Mouse (Mus musculus): ENCODE measurements around the gene Zfp683. TPM values are rescaled to one million over a fixed set of nuclear protein-coding genes. Genes with fewer than 3 reads are reported as not detected.

Zfp683 gene
- polyA plus RNA-seq (2015; fragmentation: Nextera tagmentation; extraction: Ambion mirVana), result not detected in 2 replicates

DNA sequence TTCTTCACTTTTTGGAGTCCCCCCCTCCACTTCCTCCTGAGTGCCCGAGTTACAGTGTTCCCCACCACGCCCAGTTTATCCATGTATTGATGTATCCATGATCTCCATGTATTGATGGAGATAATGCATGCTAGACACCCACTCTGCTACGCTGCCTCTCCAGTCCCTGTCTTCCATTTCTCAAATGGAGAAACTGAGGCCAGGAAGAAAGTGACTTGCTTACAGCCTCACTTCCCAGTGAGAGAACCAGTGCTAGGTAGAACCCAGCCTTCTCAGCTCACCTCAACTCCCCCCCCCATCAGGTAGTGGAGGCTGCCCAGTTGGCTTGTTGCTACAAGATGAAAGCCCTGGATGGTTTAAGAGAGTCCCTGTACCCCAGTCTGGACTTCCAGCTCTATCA lies at the start of gene Zfp683:
Gene Zfp683 (plus strand): TSS at position 301 of the 400 bp plus-strand sequence.
- 72% methylated on average over 3 of the region's 3 CpGs for WGBS

DNA sequence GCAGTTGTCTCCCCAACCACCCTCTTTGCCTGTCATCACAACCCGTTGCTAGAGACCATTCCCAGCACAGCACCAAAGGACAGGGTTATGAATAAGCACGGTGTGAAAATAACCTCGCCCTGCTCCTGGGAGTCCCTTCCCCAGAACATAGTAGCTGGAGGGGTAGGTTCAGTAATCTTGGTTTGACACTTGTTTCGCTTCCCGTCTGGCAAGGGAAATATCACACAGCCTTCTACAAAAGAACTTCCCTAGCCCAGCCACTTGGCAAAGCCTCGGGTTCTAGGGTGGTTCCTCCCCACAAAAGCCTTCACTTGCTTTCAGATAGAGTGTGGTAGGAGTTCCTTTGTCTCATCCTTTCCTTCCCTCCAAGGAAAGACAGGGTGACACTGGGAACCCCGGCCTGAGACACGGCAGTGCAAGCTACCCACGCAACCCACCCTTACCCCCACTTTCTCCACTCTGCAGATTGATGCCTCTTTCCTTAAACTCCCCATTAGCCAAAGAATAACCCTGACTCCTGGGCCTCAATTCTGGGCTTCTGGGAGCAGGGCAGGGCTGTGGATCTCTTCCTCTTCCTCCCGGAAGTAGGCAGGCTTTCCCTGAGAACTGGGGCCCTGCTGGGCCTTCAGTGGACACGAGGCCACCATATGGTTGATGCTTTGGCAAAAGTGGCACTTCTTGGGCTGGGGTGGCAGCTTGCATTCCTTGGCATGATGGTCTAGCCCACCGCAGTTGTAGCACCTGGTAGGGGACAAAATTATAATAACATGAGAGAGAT lies 47.9 kb upstream of the Zfp683 start:
- no peak for ATAC-seq (ENCODE audit: extremely low read depth, insufficient number of reproducible peaks, low FRiP score, low TSS enrichment)
- H3K36me3 ChIP-seq, result no peaks in the 10 kb centered on the region
- H3K9ac ChIP-seq, result no peak overlapping the region
- H3K9me3 ChIP-seq, result no peaks in the 10 kb centered on the region
- H3K27ac ChIP-seq (replicated peaks), result 0 out of 2 replicates have a peak overlapping the region, but pooled peaks have one; percentile 8
- H3K4me1 ChIP-seq, result peaks cover 19% of the 10 kb centered on the region; the same call in 1 of the 2 replicates
- H3K4me2 ChIP-seq, result no peak overlapping the region
- 55% methylated on average over 12 of the region's 12 CpGs for WGBS
- H3K4me3 ChIP-seq, result no peak overlapping the region
- H3K27me3 ChIP-seq (replicated peaks), result no peaks in the 10 kb centered on the region

More for the DNA sequence above, at the start of gene Zfp683:
- Histone ChIP-seq H3K4me3 (no peak within 1 kb of the TSS), H3K9ac (0 out of 2 replicates have a peak within 1 kb of the TSS, but pooled peaks have one; percentile 20), H3K4me2 (no peak within 1 kb of the TSS), H3K4me1 (peaks cover 26% of the 10 kb centered on the region), H3K9me3 (no peaks in the 10 kb centered on the region), H3K36me3 (no peaks in the 10 kb centered on the region), H3K27ac (replicated peaks) (peak within 1 kb of the TSS; percentile 67; the same call in 1 of the 2 replicates), H3K27me3 (replicated peaks) (peaks cover 18% of the 10 kb centered on the region)
- ATAC-seq (ENCODE audit: extremely low read depth, insufficient number of reproducible peaks, low FRiP score, low TSS enrichment), result no peak

GRCm38 (mm10) chr4:134006845-134007244 lies 46.8 kb upstream of the Zfp683 start:
- 83% methylated on average over 3 of the region's 3 CpGs for WGBS
- Histone ChIP-seq H3K36me3 (no peaks in the 10 kb centered on the region), H3K4me2 (no peak overlapping the region), H3K27me3 (replicated peaks) (no peaks in the 10 kb centered on the region), H3K4me1 (peaks cover 25% of the 10 kb centered on the region), H3K27ac (replicated peaks) (no peak overlapping the region), H3K9ac (no peak overlapping the region), H3K4me3 (no peak overlapping the region), H3K9me3 (no peaks in the 10 kb centered on the region)
- no peak for ATAC-seq (ENCODE audit: extremely low read depth, insufficient number of reproducible peaks, low FRiP score, low TSS enrichment)

DNA sequence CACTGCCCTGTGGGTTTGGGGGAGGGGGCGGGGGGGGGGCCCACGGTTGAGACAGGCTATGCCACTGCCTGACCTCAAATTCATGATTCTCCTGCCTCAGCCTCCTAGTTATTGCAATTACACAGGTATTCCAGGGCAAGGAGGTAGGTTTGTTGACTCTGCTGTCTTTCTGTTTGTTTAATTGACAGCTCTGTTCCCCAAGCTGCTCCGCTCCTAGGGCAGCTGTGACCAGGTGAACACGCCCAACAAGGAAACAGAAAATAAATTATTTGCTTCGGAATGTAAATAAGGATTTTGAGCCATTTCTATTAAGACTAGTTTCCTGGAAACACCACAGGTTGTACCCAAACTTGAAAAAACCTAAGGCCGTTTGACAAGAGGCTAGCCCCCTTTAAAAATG lies 43.9 kb upstream of the Zfp683 start:
- Histone ChIP-seq H3K9me3 (no peaks in the 10 kb centered on the region), H3K36me3 (no peaks in the 10 kb centered on the region), H3K27ac (replicated peaks) (no peak overlapping the region), H3K4me1 (peaks cover 35% of the 10 kb centered on the region), H3K4me2 (no peak overlapping the region), H3K4me3 (no peak overlapping the region), H3K27me3 (replicated peaks) (no peaks in the 10 kb centered on the region; the same call in 1 of the 2 replicates), H3K9ac (no peak overlapping the region)
- no peak for ATAC-seq (ENCODE audit: extremely low read depth, insufficient number of reproducible peaks, low FRiP score, low TSS enrichment)
- WGBS, result 72% methylated on average over 6 of the region's 6 CpGs

DNA sequence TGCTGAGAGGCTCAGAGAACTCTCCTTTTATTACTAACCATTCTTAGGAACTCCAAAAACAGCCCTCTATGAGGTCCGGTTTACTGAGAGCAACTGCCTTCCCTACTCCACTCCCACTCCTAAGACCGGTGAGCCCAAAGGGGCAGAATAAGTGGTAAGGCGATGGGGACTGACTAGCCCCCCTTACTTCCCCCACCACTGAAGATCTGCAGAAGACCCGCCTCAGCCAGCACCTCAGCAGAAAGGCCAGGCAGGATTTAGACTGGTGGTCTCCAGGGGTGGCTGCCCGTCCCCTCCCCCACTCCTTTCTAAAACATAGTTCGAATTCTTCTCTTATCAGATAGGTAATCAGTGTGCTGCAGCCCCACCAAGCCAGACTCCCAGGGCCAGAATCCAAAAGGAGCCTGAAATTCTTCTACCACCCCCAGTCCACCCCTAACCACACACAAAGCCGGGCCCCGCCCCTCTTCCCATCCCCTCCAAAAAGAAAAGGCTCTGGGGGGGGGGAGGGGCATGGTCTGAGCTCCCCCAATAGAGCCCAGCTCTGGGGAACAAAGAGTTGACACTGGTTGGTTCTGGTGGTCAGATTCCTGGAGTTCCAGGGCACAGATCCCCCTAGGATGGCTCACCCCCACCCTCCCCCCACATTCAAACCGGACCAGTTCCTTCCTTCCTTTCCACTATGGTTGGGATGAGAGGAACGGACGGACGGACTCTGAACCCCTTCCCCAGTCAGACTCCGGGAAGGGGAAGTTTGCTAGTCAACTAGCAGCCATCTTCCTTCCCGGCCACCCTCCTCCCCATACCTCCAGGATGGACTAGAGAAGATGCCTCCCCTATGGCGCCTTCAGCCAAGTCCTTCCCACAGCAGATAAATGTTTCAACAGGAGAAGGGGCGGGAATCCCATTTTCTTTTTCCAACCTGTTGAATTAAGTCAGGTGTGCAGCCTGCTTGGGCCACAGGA lies 41.9 kb upstream of the Zfp683 start:
- no peaks in the 10 kb centered on the region for H3K9me3 ChIP-seq
- H3K27ac ChIP-seq (replicated peaks), result no peak overlapping the region
- peaks cover 24% of the 10 kb centered on the region for H3K4me1 ChIP-seq
- ATAC-seq (ENCODE audit: extremely low read depth, insufficient number of reproducible peaks, low FRiP score, low TSS enrichment), result no peak
- H3K4me3 ChIP-seq, result no peak overlapping the region
- no peaks in the 10 kb centered on the region for H3K36me3 ChIP-seq
- WGBS, result 10% methylated on average over 16 of the region's 16 CpGs
- peaks cover 15% of the 10 kb centered on the region for H3K27me3 ChIP-seq (replicated peaks)
- no peak overlapping the region for H3K9ac ChIP-seq
- peak overlapping the region; percentile 28 for H3K4me2 ChIP-seq

DNA sequence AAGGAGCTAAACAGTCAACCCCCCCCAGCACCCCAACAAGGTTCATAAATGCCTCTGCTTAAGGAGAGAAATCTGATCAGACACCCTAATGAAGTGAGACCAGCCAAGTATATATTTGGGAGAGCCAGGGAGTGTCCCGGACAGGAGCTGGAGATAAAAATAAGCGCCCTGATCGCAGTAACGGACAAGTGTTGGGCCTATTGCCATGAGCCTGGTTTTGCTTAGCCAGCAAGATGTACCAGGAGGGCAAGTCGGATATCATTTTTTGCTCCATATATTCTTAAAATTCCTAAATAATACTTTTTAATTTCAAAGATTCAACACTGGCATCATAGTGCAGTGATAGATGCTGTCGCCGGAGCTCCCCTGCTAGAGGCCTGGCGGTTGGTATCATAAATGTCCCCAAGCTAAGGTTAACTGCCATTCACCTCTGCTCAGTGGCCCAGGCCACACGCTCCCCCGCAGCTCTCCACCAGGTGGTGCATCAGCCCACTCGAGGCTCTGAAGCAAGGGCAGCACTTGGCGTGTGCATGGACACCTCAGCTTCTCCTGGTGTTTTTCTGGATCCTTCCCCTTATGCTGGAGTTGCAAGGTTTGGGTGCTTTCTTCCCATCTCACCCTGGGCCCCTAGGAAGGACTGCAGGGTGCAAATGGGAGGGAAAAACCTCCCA lies 40.6 kb upstream of the Zfp683 start:
- H3K27me3 ChIP-seq (replicated peaks), result peaks cover 28% of the 10 kb centered on the region
- no peak overlapping the region for H3K27ac ChIP-seq (replicated peaks)
- peaks cover 36% of the 10 kb centered on the region for H3K4me1 ChIP-seq
- no peaks in the 10 kb centered on the region for H3K36me3 ChIP-seq
- no peak overlapping the region for H3K4me2 ChIP-seq
- WGBS, result 34% methylated on average over 12 of the region's 12 CpGs
- no peak overlapping the region for H3K4me3 ChIP-seq
- H3K9ac ChIP-seq, result no peak overlapping the region
- no peaks in the 10 kb centered on the region for H3K9me3 ChIP-seq
- no peak for ATAC-seq (ENCODE audit: extremely low read depth, insufficient number of reproducible peaks, low FRiP score, low TSS enrichment)

DNA sequence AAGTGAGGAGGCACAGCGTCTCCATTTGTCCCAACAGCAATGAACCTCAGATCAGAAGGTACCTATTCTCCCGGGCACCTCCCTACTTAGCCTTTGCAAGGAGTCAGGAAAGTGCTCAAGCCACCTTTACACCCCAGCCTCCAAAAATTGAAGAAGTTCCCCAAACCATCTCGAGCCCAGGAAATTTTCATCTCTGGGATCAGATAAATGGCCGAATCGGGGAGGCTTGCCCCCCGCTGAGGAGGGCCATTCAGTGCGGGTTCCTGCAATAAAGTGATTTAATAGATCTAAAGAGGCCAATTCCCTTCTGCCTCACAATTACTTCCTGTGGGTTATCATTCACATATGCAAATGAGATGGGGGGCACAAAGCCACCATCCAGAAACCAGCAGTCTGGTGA lies 37.4 kb upstream of the Zfp683 start:
- H3K27ac ChIP-seq (replicated peaks), result no peak overlapping the region
- peaks cover 54% of the 10 kb centered on the region for H3K27me3 ChIP-seq (replicated peaks)
- WGBS, result 14% methylated on average over 7 of the region's 7 CpGs
- H3K4me3 ChIP-seq, result no peak overlapping the region
- H3K4me1 ChIP-seq, result peaks cover 43% of the 10 kb centered on the region
- no peaks in the 10 kb centered on the region for H3K9me3 ChIP-seq
- H3K36me3 ChIP-seq, result no peaks in the 10 kb centered on the region
- ATAC-seq (ENCODE audit: extremely low read depth, insufficient number of reproducible peaks, low FRiP score, low TSS enrichment), result no peak
- no peak overlapping the region for H3K9ac ChIP-seq
- no peak overlapping the region for H3K4me2 ChIP-seq

GRCm38 (mm10) chr4:134016767-134017166 lies 36.9 kb upstream of the Zfp683 start:
- Histone ChIP-seq H3K4me1 (peaks cover 38% of the 10 kb centered on the region), H3K9me3 (no peaks in the 10 kb centered on the region), H3K27me3 (replicated peaks) (peaks cover 54% of the 10 kb centered on the region), H3K9ac (no peak overlapping the region), H3K36me3 (no peaks in the 10 kb centered on the region), H3K4me2 (peak overlapping the region; percentile 64; the same call in 1 of the 2 replicates), H3K4me3 (peak overlapping the region; percentile 38; the same call in 1 of the 2 replicates), H3K27ac (replicated peaks) (no peak overlapping the region)
- ATAC-seq (ENCODE audit: extremely low read depth, insufficient number of reproducible peaks, low FRiP score, low TSS enrichment), result no peak
- WGBS, result 3% methylated on average over 8 of the region's 8 CpGs

GRCm38 (mm10) chr4:134017201-134017865 lies 36.3 kb upstream of the Zfp683 start:
- Histone ChIP-seq H3K4me1 (peaks cover 32% of the 10 kb centered on the region), H3K4me3 (peak overlapping the region; percentile 38), H3K9me3 (no peaks in the 10 kb centered on the region), H3K4me2 (peak overlapping the region; percentile 64), H3K27me3 (replicated peaks) (peaks cover 54% of the 10 kb centered on the region), H3K9ac (0 out of 2 replicates have a peak overlapping the region, but pooled peaks have one; percentile 3), H3K27ac (replicated peaks) (no peak overlapping the region), H3K36me3 (no peaks in the 10 kb centered on the region)
- no peak for ATAC-seq (ENCODE audit: extremely low read depth, insufficient number of reproducible peaks, low FRiP score, low TSS enrichment)
- 2% methylated on average over 21 of the region's 21 CpGs for WGBS

- 0 out of 2 replicates have a peak overlapping the region, but pooled peaks have one; percentile 3 for H3K9ac ChIP-seq
- no peak overlapping the region for H3K27ac ChIP-seq (replicated peaks)
- no peaks in the 10 kb centered on the region for H3K36me3 ChIP-seq
- peaks cover 54% of the 10 kb centered on the region for H3K27me3 ChIP-seq (replicated peaks)
- H3K9me3 ChIP-seq, result no peaks in the 10 kb centered on the region
- ATAC-seq (ENCODE audit: extremely low read depth, insufficient number of reproducible peaks, low FRiP score, low TSS enrichment), result no peak
- WGBS, result under 1% methylated on average over 46 of the region's 46 CpGs
- H3K4me1 ChIP-seq, result peaks cover 24% of the 10 kb centered on the region
- H3K4me2 ChIP-seq, result peak overlapping the region; percentile 64
- H3K4me3 ChIP-seq, result peak overlapping the region; percentile 38
Measured at GRCm38 (mm10) chr4:134018038-134018778, 35.4 kb upstream of the Zfp683 start.

Data from heart, embryonic 13.5 days (tissue).